Mouse (Mus musculus) C2C12 (cell line): ENCODE measurements around the gene Clasrp. TPM values are rescaled to one million over a fixed set of nuclear protein-coding genes. Genes with fewer than 3 reads are reported as not detected.

Experiments
- H3K27me3 ChIP-seq: one replicate; pipeline ENCODE4 v1.6.1; 2011; ENCODE audit not compliant: control insufficient read depth, insufficient read depth, insufficient read length
- H3K36me3 ChIP-seq: one replicate; pipeline ENCODE4 v1.6.1; 2011; ENCODE audit not compliant: control insufficient read depth, insufficient read depth
- H3K4me3 ChIP-seq: one replicate; pipeline ENCODE4 v1.5.1; 2011; ENCODE audit warnings: mild to moderate bottlenecking, control low read depth; ENCODE audit not compliant: poor library complexity, insufficient read depth, severe bottlenecking
- H3K79me2 ChIP-seq: one replicate; pipeline ENCODE4 v1.6.1; 2011; ENCODE audit not compliant: control insufficient read depth, insufficient read depth
- H3K79me3 ChIP-seq: one replicate; pipeline ENCODE4 v1.6.1; 2011; ENCODE audit warnings: low read depth, control low read depth
- H3ac ChIP-seq: one replicate; pipeline ENCODE3; 2011; ENCODE audit warnings: low read depth; ENCODE audit not compliant: control insufficient read depth, insufficient read length
- CEBPB ChIP-seq: IDR thresholded peaks from one replicate; pipeline ENCODE4 v1.6.1; 2011; ENCODE audit warnings: low read depth, mild to moderate bottlenecking, control low read depth, moderate library complexity
- CTCF ChIP-seq: IDR thresholded peaks from one replicate; pipeline ENCODE4 v1.5.1; 2011; ENCODE audit not compliant: control insufficient read depth, insufficient read depth, insufficient read length
- FOSL1 ChIP-seq: IDR thresholded peaks from one replicate; pipeline ENCODE4 v1.8.0; 2011; ENCODE audit warnings: mild to moderate bottlenecking, low read length; ENCODE audit not compliant: poor library complexity, insufficient read depth, severe bottlenecking
- MAX ChIP-seq: IDR thresholded peaks from one replicate; pipeline ENCODE4 v1.6.1; 2011; ENCODE audit warnings: mild to moderate bottlenecking, control low read depth
- MYOD1 ChIP-seq: IDR thresholded peaks from one replicate; pipeline ENCODE4 v1.6.1; 2011; ENCODE audit warnings: low read depth; ENCODE audit not compliant: control insufficient read depth, insufficient read length
- MYOG ChIP-seq: IDR thresholded peaks from one replicate; pipeline ENCODE4 v1.6.1; 2011; ENCODE audit not compliant: control insufficient read depth, insufficient read length; ENCODE audit errors: extremely low read depth
- USF1 ChIP-seq: IDR thresholded peaks from one replicate; pipeline ENCODE4 v1.6.1; 2011; ENCODE audit warnings: low read depth, mild to moderate bottlenecking, control low read depth, moderate library complexity
- polyA plus RNA-seq: library from polyadenylated mRNA; unstranded; fragments of >200 nt; fragmentation: generic; extraction: Trizol; gene quantifications from one replicate; pipeline ENCODE4 v1.2.1, GENCODE M21; 2012; ENCODE audit warnings: missing spikeins

Gene Clasrp
- polyA plus RNA-seq, 1 experiment, result 19.0 TPM

- no peaks in the 10 kb centered on the region for H3K36me3 ChIP-seq
- H3K79me3 ChIP-seq, result peaks cover 52% of the 10 kb centered on the region
- TF ChIP-seq USF1, result no peak
- TF ChIP-seq MYOD1, result no peak
- TF ChIP-seq CTCF, result no peak
- no peak for TF ChIP-seq MYOG
- TF ChIP-seq FOSL1, result no peak
- TF ChIP-seq CEBPB, result no peak
- TF ChIP-seq MAX, result no peak
- peaks cover 91% of the 10 kb centered on the region for H3K79me2 ChIP-seq
- H3K27me3 ChIP-seq, result no peaks in the 10 kb centered on the region
- H3ac ChIP-seq, result no peak overlapping the region
- no peak overlapping the region for H3K4me3 ChIP-seq
These were observed 54.9 kb downstream of the Clasrp start for GRCm38 (mm10) chr7:19549394-19549793.

- H3K4me3 ChIP-seq, result no peak overlapping the region
- peaks cover 89% of the 10 kb centered on the region for H3K79me2 ChIP-seq
- H3K36me3 ChIP-seq, result no peaks in the 10 kb centered on the region
- TF ChIP-seq FOSL1, result no peak
- TF ChIP-seq MAX, result no peak
- TF ChIP-seq CEBPB, result no peak
- no peak for TF ChIP-seq CTCF
- no peak for TF ChIP-seq MYOD1
- no peak for TF ChIP-seq USF1
- no peak for TF ChIP-seq MYOG
- peaks cover 50% of the 10 kb centered on the region for H3K79me3 ChIP-seq
- no peak overlapping the region for H3ac ChIP-seq
- no peaks in the 10 kb centered on the region for H3K27me3 ChIP-seq
These were observed 56.8 kb downstream of the Clasrp start for GRCm38 (mm10) chr7:19547344-19547969.

GRCm38 (mm10) chr7:19546007-19546406 is 58.3 kb downstream of the Clasrp start:
- peaks cover 45% of the 10 kb centered on the region for H3K79me3 ChIP-seq
- peaks cover 88% of the 10 kb centered on the region for H3K79me2 ChIP-seq
- H3K27me3 ChIP-seq, result no peaks in the 10 kb centered on the region
- H3K4me3 ChIP-seq, result no peak overlapping the region
- no peaks in the 10 kb centered on the region for H3K36me3 ChIP-seq
- TF ChIP-seq MAX (no peak), MYOD1 (no peak), MYOG (no peak), FOSL1 (no peak), CEBPB (no peak), USF1 (no peak), CTCF (no peak)
- H3ac ChIP-seq, result no peak overlapping the region

- H3K36me3 ChIP-seq, result no peaks in the 10 kb centered on the region
- TF ChIP-seq MYOD1, result no peak
- H3K79me3 ChIP-seq, result peaks cover 39% of the 10 kb centered on the region
- H3K27me3 ChIP-seq, result no peaks in the 10 kb centered on the region
- no peak overlapping the region for H3ac ChIP-seq
- peaks cover 84% of the 10 kb centered on the region for H3K79me2 ChIP-seq
- H3K4me3 ChIP-seq, result no peak overlapping the region
These were observed 60.7 kb downstream of the Clasrp start for GRCm38 (mm10) chr7:19543584-19543983.

GRCm38 (mm10) chr7:19542155-19542691 is 62.1 kb downstream of the Clasrp start:
- Histone ChIP-seq H3K79me3 (peaks cover 37% of the 10 kb centered on the region), H3K27me3 (no peaks in the 10 kb centered on the region), H3K79me2 (peaks cover 81% of the 10 kb centered on the region), H3K36me3 (no peaks in the 10 kb centered on the region), H3K4me3 (no peak overlapping the region), H3ac (no peak overlapping the region)
- TF ChIP-seq CTCF (no peak), CEBPB (no peak), FOSL1 (no peak), MAX (no peak), MYOD1 (no peak), USF1 (no peak), MYOG (no peak)

GRCm38 (mm10) chr7:19541681-19542154 is 62.6 kb downstream of the Clasrp start:
- Histone ChIP-seq H3K79me2 (peaks cover 76% of the 10 kb centered on the region), H3K4me3 (no peak overlapping the region), H3K79me3 (peaks cover 33% of the 10 kb centered on the region), H3K36me3 (no peaks in the 10 kb centered on the region), H3ac (no peak overlapping the region), H3K27me3 (no peaks in the 10 kb centered on the region)
- no peak for TF ChIP-seq CTCF
